Mouse (Mus musculus) bone marrow macrophage, adult 2 months (primary cell): Measurements from ENCODE around the gene Prune2. TPM values are rescaled to one million over a fixed set of nuclear protein-coding genes. Genes with fewer than 3 reads are reported as not detected.

Source experiments
- H3K27ac ChIP-seq: 2 replicates; pipeline ENCODE4 v1.5.1; 2012; ENCODE audit warnings: low read depth, low read length; ENCODE audit not compliant: insufficient read depth
- H3K4me1 ChIP-seq: 2 replicates; pipeline ENCODE4 v1.6.1; 2012; ENCODE audit warnings: low read length; ENCODE audit not compliant: control insufficient read depth, insufficient read depth
- H3K4me3 ChIP-seq: 2 replicates; pipeline ENCODE4 v1.5.1; 2012; ENCODE audit warnings: mild to moderate bottlenecking, low read length, moderate library complexity; ENCODE audit not compliant: insufficient read depth
- CTCF ChIP-seq: IDR thresholded peaks from 2 replicates; pipeline ENCODE4 v1.5.1; 2012; ENCODE audit warnings: low read depth, mild to moderate bottlenecking, low read length, moderate library complexity
- POLR2A ChIP-seq: IDR thresholded peaks from 2 replicates; pipeline ENCODE4 v1.6.1; 2012; ENCODE audit warnings: mild to moderate bottlenecking, low read depth, low read length, borderline replicate concordance
- polyA plus RNA-seq: library from polyadenylated mRNA; stranded (reverse); fragments of >200 nt; gene quantifications from 2 replicates; pipeline ENCODE4 v1.2.4, GENCODE M21; 2012; ENCODE audit not compliant: missing spikeins, insufficient read depth, insufficient read length

Gene Prune2
- polyA plus RNA-seq, 1 experiment = 21.4 TPM

DNA sequence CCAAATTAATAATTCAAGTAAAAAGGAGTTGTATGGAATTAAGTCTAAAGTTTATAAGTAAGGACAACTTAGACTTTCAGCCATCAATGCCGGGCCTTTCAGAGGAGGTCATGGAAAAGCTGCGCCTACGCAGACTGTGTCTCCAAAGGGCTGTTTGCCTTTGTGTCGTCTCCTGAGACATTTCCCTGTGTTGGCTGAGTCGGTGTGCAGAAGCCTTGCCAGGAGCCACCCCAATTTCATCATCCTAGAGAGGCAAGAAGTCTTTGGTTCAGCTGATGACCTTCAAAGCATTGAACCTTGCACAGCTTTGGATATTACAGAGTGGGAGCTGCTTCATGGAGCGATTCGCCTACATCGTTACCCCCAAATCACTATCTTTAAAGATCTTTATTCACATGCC, 270.2 kb downstream of the Prune2 start:
- H3K4me3 ChIP-seq = no peak overlapping the region
- H3K4me1 ChIP-seq = peaks cover 33% of the 10 kb centered on the region
- H3K27ac ChIP-seq = no peak overlapping the region
- TF ChIP-seq POLR2A = no peak
- TF ChIP-seq CTCF = no peak

DNA sequence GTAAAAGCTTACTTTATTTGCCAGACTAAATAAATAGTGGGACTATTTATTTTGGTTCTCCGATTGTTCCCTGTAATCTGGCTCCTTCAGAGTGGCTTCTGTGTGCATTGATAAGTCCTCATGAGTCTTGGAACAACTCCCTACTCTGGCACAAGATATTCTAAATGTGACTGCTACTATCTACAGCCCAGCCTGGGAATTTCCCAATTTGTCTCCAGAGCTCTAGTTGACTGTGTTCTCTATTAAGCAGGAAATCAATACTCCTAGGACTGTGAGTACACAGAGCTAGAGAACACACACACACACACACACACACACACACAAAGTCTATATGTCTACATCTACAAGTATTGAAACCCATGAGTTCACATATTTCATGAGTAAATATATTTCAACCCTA, 274.1 kb downstream of the Prune2 start:
- TF ChIP-seq POLR2A (no peak), CTCF (no peak)
- H3K4me3 ChIP-seq = no peak overlapping the region
- H3K4me1 ChIP-seq = peaks cover 7% of the 10 kb centered on the region
- H3K27ac ChIP-seq = no peak overlapping the region

DNA sequence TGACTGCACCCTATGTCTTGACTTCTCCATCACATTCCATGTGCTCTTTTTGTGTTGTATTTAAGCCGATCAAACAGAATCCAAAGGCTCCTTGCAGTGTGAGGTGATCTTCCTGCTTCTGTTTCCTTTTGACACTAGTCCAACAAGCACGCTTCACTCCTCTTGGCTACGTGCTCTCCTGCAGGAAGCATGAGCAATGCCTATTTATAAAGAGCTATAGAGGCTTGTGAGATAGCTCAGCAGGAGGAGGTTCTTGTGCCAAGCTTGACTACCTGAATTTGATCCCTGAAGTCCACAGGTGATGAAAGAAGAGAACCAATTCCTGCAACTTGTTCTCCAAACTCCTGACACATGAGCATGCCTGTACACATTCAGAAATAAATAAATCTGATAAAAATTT, 282.6 kb downstream of the Prune2 start:
- TF ChIP-seq CTCF = no peak
- no peak for TF ChIP-seq POLR2A
- peaks cover 9% of the 10 kb centered on the region for H3K4me1 ChIP-seq
- no peak overlapping the region for H3K4me3 ChIP-seq
- no peak overlapping the region for H3K27ac ChIP-seq

DNA sequence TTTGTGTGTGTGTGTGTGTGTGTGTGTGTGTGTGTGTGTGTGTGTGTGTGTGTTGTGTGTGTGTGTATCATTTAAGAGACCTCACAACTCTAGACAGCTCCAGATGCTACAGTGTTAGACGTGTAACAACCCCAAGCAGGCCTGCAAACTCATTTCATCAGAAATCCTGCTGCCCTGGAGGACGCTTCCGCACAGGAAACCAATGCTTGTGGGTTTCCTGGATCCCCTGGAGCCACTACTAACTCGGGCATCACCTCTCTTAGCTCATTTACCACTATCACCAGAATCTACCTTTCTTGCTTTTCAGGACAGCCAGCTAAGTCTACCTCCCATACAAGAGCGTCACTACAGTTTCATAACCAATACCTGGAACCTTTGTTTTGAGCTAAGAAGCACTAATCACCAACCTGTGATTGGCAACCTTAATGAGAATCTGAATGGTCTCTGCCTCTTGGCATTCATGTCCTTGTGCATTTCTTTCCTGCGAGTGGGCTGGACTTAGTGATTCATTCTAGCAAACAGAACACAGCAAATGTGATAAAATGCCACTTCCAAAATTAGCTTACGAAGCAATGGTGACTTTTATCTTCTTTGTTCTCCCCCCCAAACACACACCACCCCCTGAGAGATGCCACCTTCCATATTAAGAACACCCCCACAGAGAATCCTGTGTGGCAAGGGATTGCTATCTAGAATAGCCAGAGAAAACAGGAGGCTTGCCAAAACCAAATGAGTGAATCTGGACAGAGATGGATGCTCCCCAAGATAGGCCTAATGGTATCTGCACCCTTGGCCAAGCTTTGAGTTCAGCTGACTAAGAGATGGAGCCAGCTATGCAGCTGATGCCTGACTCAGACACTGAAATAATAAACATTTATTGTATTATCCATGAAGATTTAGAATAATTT, 284.5 kb downstream of the Prune2 start:
- Histone ChIP-seq H3K4me3 (no peak overlapping the region), H3K4me1 (peaks cover 9% of the 10 kb centered on the region), H3K27ac (no peak overlapping the region)
- TF ChIP-seq POLR2A = no peak
- TF ChIP-seq CTCF = no peak

DNA sequence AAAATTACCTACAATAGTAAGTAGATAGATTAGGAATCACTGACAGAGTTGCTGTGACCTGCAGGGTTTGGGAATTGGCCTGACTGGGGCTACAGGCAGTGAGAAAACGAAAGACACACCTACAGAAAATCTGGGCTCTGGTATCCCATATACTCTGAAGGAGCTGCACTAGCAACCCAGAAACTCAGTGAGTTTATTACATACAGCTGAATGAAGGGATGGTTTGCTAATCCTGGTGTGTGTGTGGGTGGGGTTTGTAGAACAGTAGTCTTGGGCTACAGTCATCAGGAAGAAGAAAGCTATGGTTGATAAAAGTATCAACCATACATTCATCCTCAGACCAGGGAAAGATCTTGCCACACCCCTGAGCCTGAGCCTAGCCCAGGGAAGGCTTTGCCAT, 285.3 kb downstream of the Prune2 start:
- Histone ChIP-seq H3K4me3 (no peak overlapping the region), H3K27ac (no peak overlapping the region), H3K4me1 (peaks cover 9% of the 10 kb centered on the region)
- TF ChIP-seq POLR2A = no peak
- TF ChIP-seq CTCF = no peak

DNA sequence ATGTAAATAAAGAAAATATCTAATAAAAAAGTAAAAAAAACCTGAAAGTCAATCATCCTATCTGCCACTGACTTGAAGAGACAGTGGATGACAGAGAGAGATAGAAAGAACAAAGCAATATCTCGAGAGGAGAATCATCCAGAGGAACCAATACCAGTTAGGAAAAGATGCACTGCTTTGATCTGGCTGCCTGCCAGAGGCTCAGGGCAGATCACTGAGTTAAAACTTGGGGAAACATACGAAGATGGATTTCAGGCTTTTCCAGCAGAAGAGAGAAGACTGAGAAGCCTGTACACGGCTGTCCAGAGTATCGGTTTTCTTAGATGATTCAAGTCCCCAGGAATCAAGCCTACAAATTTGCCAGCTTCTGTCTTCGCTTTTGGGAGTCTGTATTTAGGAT, 287.0 kb downstream of the Prune2 start:
- Histone ChIP-seq H3K27ac (no peak overlapping the region), H3K4me3 (no peak overlapping the region), H3K4me1 (peaks cover 14% of the 10 kb centered on the region)
- no peak for TF ChIP-seq CTCF
- TF ChIP-seq POLR2A = no peak

DNA sequence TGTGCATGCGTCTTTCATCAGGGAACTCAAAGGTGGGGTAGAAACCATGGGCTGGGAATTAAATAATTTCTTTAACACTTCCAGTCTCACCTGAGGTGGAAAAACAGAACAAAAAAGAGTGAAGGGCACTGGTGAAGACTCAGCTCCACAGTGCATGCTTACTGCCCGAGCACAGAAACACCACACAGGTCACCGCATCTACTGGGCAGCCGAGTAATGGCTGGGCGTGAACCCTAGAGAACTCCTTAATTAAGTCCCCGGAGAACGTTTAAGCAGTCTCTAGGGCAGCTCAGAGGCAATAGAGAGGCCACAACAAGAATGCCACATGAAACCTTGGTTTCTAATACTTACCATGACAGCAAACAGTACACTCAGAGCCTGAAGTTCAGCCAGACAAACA, 288.6 kb downstream of the Prune2 start:
- no peak for TF ChIP-seq CTCF
- TF ChIP-seq POLR2A = no peak
- Histone ChIP-seq H3K27ac (no peak overlapping the region), H3K4me3 (no peak overlapping the region), H3K4me1 (peaks cover 14% of the 10 kb centered on the region)

DNA sequence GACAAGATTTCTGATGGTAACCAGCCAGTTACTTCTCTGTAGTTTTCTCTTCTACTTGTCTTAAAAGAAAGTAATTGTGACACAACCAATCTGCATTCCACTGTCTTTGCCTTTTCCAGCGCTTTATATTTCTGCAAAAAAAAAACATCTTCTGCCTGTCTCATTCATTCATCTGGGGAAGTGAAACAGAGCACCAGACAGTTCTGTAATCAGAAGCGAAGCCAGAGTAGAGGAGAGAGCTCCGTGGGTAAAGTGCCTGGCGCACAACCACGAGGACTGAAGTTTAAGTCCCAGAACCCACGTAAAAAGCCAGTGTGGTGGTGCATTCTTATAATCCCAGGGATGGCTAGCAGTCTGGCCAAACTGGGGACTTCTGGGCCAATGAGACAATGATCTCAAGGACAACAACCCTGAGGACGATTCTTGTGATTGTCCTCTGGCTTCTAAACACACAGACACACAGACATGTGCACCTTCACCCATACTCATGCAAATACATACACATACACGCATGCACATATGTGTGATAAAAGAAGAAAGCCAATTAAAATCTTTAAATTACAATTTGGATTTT, 291.5 kb downstream of the Prune2 start:
- TF ChIP-seq POLR2A = no peak
- H3K27ac ChIP-seq = peak overlapping the region; percentile 21; the same call in 1 of the 2 replicates
- no peak overlapping the region for H3K4me3 ChIP-seq
- H3K4me1 ChIP-seq = peaks cover 38% of the 10 kb centered on the region

DNA sequence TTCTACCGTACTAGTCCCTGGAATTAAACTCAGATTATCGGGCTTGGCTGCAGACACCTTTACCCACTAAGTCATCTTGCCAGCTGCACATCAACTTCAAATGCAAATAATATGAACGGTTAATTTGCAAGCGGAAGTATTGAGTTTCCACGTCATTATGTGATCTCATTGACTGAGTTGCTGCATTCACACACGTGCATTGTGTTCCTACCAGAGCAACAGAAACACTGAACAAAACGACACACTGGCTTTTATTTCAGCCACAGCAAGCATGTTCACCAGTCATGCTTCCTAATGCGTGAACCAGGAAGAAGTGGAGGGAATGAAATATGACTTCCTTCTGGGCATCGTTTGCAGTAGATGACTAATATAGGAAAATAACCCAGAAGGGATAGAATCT, 293.8 kb downstream of the Prune2 start:
- Histone ChIP-seq H3K4me3 (no peak overlapping the region), H3K4me1 (peaks cover 49% of the 10 kb centered on the region), H3K27ac (0 out of 2 replicates have a peak overlapping the region, but pooled peaks have one; percentile 31)
- TF ChIP-seq CTCF (no peak), POLR2A (no peak)

DNA sequence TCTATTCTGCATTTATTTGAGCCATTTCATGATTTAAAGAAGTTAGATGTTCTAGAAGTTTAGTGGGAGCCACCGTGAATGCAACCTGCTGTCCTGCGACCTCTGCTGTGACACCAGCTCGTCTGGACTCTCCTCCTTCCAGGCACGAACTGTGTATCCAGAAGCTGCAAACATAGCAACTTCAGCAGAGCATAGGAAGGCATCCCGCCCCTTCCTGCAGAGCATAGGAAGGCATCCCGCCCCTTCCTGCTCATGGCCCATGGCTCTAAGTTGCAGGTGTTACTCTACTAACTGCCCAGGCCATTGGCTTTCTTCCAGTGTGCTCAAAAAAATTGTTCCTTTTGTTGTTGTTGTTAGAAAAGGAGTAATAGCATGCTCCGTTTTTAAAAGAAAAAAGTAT, 294.9 kb downstream of the Prune2 start:
- Histone ChIP-seq H3K4me1 (peaks cover 52% of the 10 kb centered on the region), H3K4me3 (no peak overlapping the region), H3K27ac (no peak overlapping the region)
- no peak for TF ChIP-seq POLR2A
- TF ChIP-seq CTCF = no peak
